Mouse (Mus musculus) layer of hippocampus, postnatal 10 days (tissue): ENCODE measurements at regions not wholly inside any gene's neighbourhood (a gene's known extent, or its start where the extent isn't known, plus 50 kb on each side); places are given as distances from the start of the nearest gene placed in this dataset.

ENCODE experiments used
- DNase-seq, 2 experiments: peaks; one replicate each; pipeline ENCODE4 v3.0.0; 2021; ENCODE audit warnings: low spot score in 2 of 2

DNA sequence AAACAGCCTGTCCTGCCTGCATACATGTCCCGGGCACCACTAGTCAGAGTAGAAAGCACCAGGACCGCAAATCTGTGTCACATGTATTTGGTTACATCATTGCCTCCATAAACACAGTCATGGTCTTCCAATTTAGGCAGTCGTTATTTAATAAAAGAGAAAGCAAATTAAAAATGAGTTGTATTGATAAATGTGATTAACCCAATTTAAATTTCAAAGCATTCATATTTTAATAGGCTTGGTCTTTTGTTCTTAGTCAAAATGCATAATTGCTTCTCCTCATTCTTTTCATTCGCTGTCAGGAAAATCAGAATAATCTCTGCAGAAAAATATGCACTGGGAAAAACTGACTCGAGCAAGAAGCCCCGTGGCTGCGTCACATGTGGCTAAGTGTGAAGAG is 307.3 kb upstream of the Id4 start:
- no peak for DNase-seq

DNA sequence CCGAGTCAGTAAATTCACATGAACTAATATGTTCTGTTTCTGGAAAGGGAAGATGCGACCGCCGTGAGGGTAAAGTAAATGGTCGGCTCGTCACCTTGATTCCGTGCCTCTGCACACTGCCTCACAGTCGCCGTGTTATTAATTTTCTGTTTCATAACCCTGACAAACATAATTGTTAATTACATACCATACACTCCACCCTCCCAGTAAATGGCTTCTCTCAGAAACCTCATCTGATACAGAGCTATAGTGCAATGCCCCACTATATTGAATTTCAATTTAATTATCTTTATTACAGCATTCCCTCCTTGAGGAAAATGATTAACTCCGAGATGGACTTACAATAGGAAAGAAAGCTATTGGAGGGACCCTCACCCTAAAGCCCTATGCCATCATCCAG is 305.5 kb upstream of the Id4 start:
- no peak for DNase-seq

GRCm38 (mm10) chr13:47957662-47958061 is 303.4 kb upstream of the Id4 start:
- DNase-seq: no peak

- no peak for DNase-seq
Observed at GRCm38 (mm10) chr13:47974216-47974615, 286.8 kb upstream of the Id4 start.

- no peak for DNase-seq
Observed at GRCm38 (mm10) chr13:47974756-47975515, 286.1 kb upstream of the Id4 start.

DNA sequence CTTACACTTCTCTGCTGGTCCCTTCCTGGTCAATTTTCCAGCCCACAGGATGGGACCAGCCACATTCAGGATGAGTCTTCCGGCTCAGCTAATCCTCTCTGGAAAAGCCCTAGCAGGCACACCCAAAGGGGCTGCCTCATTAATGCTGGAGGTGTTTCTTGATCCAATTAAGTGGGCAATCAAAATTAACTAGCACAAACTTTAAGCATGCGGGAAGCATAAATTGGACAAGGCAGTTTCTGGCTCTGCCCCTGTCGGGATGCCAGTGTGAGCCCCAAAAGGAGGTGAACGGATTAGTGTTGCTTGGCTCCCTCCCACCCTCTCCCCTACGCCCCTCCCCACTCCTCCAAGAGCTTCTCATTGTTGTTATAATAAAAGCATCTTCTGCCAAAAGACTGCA is 262.5 kb upstream of the Id4 start:
- peak in 1 of 2 experiments; percentile 19 for DNase-seq

DNA sequence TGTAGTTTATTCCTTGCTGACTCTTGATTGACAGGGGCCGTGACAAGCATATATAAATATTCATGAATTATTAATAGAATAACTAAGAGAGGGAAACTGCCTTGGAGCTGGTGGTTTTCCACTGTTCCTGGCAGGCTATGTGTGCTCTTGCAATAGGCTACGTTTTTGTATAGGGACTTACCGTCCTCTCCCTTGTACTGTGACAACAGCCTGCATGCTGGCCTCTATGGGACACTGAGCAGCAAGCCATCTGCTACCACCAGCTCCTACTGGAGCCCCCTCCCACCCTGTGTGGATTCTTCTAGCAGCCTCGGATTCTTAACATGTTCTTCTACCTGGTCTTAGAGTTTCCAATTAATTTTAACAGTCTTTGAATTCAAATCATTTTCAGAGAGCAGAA is 261.6 kb upstream of the Id4 start:
- no peak for DNase-seq

GRCm38 (mm10) chr13:48003126-48003525 is 257.9 kb upstream of the Id4 start:
- DNase-seq: peak in 1 of 2 experiments; percentile 28

GRCm38 (mm10) chr13:48013336-48013750 is 247.7 kb upstream of the Id4 start:
- no peak for DNase-seq

GRCm38 (mm10) chr13:48015296-48015695 is 245.7 kb upstream of the Id4 start:
- DNase-seq: no peak

DNA sequence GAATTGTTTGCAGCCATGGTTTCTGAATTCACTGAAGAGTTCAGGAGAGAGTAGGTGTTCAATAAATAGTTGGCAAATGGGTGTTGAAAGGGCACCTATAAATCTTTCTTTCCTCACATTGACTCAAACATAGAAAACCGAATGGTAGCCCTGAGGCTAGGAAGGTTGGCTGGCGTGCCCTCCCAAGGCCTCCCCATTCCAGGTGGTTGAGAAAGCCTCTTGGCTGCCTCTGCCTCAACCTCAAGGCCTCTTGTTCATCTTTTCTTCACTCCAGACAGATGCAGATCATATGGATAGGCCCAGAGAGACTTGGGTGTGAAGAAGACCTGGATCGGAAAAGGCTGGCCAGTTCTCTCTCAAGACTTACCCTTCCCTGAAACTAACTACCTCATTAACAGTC is 245.0 kb upstream of the Id4 start:
- DNase-seq: no peak

GRCm38 (mm10) chr13:48016606-48017005 is 244.4 kb upstream of the Id4 start:
- no peak for DNase-seq

GRCm38 (mm10) chr13:48017649-48018048 is 243.4 kb upstream of the Id4 start:
- DNase-seq: no peak

- no peak for DNase-seq
Observed at GRCm38 (mm10) chr13:48018606-48019005, 242.4 kb upstream of the Id4 start.

GRCm38 (mm10) chr13:48022958-48023615 is 237.9 kb upstream of the Id4 start:
- peak in 1 of 2 experiments; percentile 11 for DNase-seq

- DNase-seq: peak; percentile 60 to 66
Observed at GRCm38 (mm10) chr13:48027775-48028489, 233.1 kb upstream of the Id4 start.

- DNase-seq: no peak
Observed at GRCm38 (mm10) chr13:48031491-48031890, 229.5 kb upstream of the Id4 start.

- DNase-seq: no peak
Observed at GRCm38 (mm10) chr13:48042172-48042571, 218.9 kb upstream of the Id4 start.

DNA sequence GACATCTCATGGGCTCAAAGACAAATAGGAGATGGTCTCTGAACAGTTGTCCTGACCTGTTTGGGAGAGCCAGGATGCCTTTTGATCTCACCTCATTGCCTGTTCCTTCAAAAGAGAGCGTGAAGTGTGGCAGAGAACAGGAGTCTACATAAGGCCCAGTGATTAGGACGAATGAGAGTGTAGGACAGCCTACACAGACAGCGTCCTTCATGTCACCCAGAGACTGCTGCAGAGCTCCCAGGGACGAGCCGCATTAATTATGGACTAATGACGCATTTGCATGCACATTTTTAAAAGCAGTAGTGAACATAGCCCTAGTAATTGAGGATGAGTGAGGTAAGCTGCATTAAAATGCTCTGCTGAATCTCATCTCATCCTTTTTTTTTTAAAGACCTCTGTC is 218.5 kb upstream of the Id4 start:
- DNase-seq: no peak

DNA sequence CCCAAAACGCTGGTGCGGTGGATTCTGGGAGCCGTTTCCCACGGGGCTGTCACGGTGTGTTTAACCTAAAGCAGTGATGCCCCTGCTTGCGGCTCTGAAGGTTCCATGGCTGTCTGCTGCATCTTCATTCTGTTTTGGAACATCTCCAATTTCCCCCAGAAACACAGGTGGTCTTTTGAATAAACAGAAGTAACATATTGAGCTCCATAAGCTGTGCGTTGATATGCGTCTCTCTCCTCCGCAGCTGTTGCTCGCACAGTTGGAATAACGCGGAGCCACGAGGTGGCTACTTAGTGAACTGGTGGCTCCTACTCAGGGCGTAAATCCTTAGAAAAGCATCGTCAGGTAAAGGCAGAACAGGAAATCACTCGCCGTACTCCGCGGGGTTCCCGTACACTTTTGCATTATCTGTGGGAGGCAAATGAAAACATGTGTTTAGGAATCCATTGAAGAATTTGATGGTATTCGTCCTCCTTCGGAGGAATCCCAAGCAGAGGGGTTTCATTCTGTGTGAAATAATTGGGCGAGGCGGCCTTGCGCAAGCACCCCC is 214.8 kb upstream of the Id4 start:
- DNase-seq: peak in 1 of 2 experiments; percentile 12

GRCm38 (mm10) chr13:48049796-48050195 is 211.2 kb upstream of the Id4 start:
- no peak for DNase-seq

GRCm38 (mm10) chr13:48074630-48075029 is 186.4 kb upstream of the Id4 start:
- DNase-seq: no peak
